Mouse (Mus musculus): ENCODE measurements around the gene Laptm5. TPM values are rescaled to one million over a fixed set of nuclear protein-coding genes. Genes with fewer than 3 reads are reported as not detected.

Laptm5 gene
- polyA plus RNA-seq, 1 experiment from 2014 or later: 91.2 TPM

DNA sequence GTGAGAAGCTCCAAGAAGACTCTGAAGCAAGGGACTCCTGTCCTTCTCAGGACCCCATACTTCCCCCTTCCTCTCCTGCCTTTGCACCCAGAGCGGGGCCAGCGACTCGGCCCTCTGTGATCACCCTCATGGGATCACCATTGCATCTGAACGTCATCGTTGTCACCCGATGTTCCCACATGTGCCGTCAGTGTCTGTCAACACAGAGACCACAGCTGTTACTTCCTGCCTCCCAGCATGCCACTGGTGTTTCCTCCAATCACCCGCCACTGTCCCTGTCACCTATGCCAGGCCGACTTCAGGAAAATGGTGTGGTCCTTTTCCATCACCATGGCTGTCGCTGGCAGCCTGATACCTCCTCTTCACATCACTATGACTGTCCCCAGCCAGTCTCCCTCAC lies 9.1 kb downstream of the Laptm5 start:
- H3K27me3 ChIP-seq (ENCODE audit: control insufficient read depth, insufficient read depth, low read depth, low read length): no peaks in the 10 kb centered on the region
- H3K27ac ChIP-seq (ENCODE audit: low read length): no peak overlapping the region
- 41% methylated on average over 10 of the region's 10 CpGs for WGBS (ENCODE audit: insufficient replicate concordance)
- no peak overlapping the region for H3K4me3 ChIP-seq (ENCODE audit: low read depth, low read length)
- H3K36me3 ChIP-seq (ENCODE audit: control insufficient read depth, insufficient read depth): no peaks in the 10 kb centered on the region
- no peak for ATAC-seq (ENCODE audit: low read depth)
- no peak overlapping the region for H3K9ac ChIP-seq (ENCODE audit: low read depth, low read length)
- H3K4me1 ChIP-seq (ENCODE audit: control insufficient read depth, low read depth, low read length): peaks cover 3% of the 10 kb centered on the region; the same call in 1 of the 2 replicates
- H3K9me3 ChIP-seq (replicated peaks; ENCODE audit: control insufficient read depth, low read length): no peaks in the 10 kb centered on the region
- no peak overlapping the region for H3K4me2 ChIP-seq (ENCODE audit: low read depth, low read length)

DNA sequence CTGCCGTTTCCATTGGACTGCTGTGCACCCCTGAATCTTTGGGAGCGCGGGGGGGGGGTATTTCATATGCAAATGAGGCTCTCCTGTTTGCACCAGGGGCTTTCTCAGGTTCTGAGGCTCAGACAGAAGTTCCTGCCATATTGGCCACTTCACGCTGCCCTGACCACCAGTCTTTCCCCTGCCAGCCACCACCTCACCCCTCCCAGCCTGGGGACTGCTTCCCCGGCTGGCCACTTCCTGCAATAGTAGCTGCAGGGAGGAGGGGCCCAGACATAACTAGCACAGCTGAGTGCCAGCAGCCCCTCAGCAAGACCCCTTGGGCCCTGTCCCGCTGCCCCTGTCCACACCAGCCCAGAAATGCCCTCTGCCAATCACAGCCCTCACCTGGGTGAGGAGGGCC lies 13.3 kb downstream of the Laptm5 start:
- no peak for ATAC-seq (ENCODE audit: low read depth)
- 53% methylated on average over 6 of the region's 6 CpGs for WGBS (ENCODE audit: insufficient replicate concordance)
- Histone ChIP-seq H3K4me2 (ENCODE audit: low read depth, low read length) (no peak overlapping the region), H3K36me3 (ENCODE audit: control insufficient read depth, insufficient read depth) (no peaks in the 10 kb centered on the region), H3K4me3 (ENCODE audit: low read depth, low read length) (no peak overlapping the region), H3K27ac (ENCODE audit: low read length) (no peak overlapping the region), H3K4me1 (ENCODE audit: control insufficient read depth, low read depth, low read length) (peaks cover 1% of the 10 kb centered on the region; the same call in 1 of the 2 replicates), H3K9me3 (replicated peaks; ENCODE audit: control insufficient read depth, low read length) (no peaks in the 10 kb centered on the region), H3K27me3 (ENCODE audit: control insufficient read depth, insufficient read depth, low read depth, low read length) (no peaks in the 10 kb centered on the region), H3K9ac (ENCODE audit: low read depth, low read length) (no peak overlapping the region)

DNA sequence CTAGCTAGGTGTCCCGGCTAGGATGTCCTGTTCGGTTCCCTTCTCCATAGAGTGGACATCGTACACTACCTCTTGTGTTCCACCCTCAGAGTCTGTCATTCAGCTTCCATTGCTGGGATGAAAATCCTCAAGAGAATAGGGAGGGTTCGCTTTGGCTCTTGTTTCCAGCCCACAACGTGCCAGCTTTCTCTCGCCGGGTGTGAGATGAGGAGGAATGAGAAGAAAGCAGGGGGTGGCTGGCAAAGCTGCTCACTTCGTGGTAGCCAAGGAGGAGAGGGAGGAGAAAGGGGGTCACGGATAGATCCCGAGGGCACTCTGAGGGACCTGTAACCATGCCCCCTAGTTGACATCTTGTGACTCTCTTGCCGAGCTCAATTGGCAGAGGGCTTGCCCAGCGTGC lies 14.9 kb downstream of the Laptm5 start:
- no peak overlapping the region for H3K9ac ChIP-seq (ENCODE audit: low read depth, low read length)
- ATAC-seq (ENCODE audit: low read depth): no peak
- H3K4me3 ChIP-seq (ENCODE audit: low read depth, low read length): no peak overlapping the region
- no peaks in the 10 kb centered on the region for H3K36me3 ChIP-seq (ENCODE audit: control insufficient read depth, insufficient read depth)
- H3K4me2 ChIP-seq (ENCODE audit: low read depth, low read length): no peak overlapping the region
- no peaks in the 10 kb centered on the region for H3K9me3 ChIP-seq (replicated peaks; ENCODE audit: control insufficient read depth, low read length)
- H3K27me3 ChIP-seq (ENCODE audit: control insufficient read depth, insufficient read depth, low read depth, low read length): no peaks in the 10 kb centered on the region
- no peak overlapping the region for H3K27ac ChIP-seq (ENCODE audit: low read length)
- WGBS (ENCODE audit: insufficient replicate concordance): 69% methylated on average over 12 of the region's 12 CpGs
- no peaks in the 10 kb centered on the region for H3K4me1 ChIP-seq (ENCODE audit: control insufficient read depth, low read depth, low read length)

DNA sequence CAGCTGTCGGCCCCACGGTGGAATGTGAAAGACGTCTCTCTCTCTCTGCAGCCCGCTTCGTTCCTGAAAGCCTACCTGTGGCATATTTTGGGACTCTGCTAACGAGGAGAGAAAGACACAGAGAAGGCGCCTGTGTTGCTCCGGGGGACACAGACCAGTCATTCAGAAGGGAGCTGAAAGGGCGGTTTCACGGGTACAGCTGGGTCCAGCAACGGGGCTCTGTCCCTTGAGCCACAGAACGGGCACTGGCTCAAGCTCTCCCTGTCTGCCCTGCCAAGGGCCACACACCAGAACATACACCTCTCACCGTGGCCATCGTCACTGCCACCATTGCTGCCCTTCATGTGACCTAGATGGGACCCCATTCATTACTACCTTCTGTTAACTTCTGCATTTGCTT lies 29.7 kb downstream of the Laptm5 start:
- no peaks in the 10 kb centered on the region for H3K36me3 ChIP-seq (ENCODE audit: control insufficient read depth, insufficient read depth)
- no peak overlapping the region for H3K9ac ChIP-seq (ENCODE audit: low read depth, low read length)
- H3K4me1 ChIP-seq (ENCODE audit: control insufficient read depth, low read depth, low read length): no peaks in the 10 kb centered on the region
- WGBS (ENCODE audit: insufficient replicate concordance): 47% methylated on average over 14 of the region's 14 CpGs
- no peaks in the 10 kb centered on the region for H3K9me3 ChIP-seq (replicated peaks; ENCODE audit: control insufficient read depth, low read length)
- no peak overlapping the region for H3K27ac ChIP-seq (ENCODE audit: low read length)
- H3K27me3 ChIP-seq (ENCODE audit: control insufficient read depth, insufficient read depth, low read depth, low read length): no peaks in the 10 kb centered on the region; the same call in 1 of the 2 replicates
- no peak overlapping the region for H3K4me2 ChIP-seq (ENCODE audit: low read depth, low read length)
- no peak for ATAC-seq (ENCODE audit: low read depth)
- H3K4me3 ChIP-seq (ENCODE audit: low read depth, low read length): no peak overlapping the region

DNA sequence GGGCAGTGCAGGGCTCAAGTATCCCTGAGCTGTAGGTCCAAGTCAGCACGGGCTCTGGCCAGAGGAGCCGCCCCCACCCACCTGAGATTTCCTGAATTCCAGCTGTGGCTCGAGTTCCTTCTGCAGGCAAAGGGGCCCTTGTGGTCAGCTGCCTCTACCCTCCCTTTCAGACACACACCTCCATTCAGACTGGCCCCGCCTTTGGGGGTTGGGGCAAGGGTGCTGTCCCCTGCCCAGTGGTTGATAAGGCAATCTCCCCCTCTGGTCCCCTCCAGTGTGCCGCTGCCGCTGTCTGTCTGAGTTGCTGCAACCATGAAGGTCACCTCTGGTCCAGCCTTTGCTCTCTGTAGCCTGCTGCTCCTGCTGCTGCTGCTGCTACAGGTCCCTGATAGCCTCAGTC lies 31.2 kb downstream of the Laptm5 start, which contains the start of gene Matn1:
Gene Matn1 (plus strand): TSS at position 274 of the 400 bp plus-strand sequence.
- Histone ChIP-seq H3K4me3 (ENCODE audit: low read depth, low read length) (no peak within 1 kb of the TSS), H3K27me3 (ENCODE audit: control insufficient read depth, insufficient read depth, low read depth, low read length) (no peaks in the 10 kb centered on the region; the same call in 1 of the 2 replicates), H3K4me2 (ENCODE audit: low read depth, low read length) (no peak within 1 kb of the TSS), H3K27ac (ENCODE audit: low read length) (no peak within 1 kb of the TSS), H3K9me3 (replicated peaks; ENCODE audit: control insufficient read depth, low read length) (no peaks in the 10 kb centered on the region), H3K4me1 (ENCODE audit: control insufficient read depth, low read depth, low read length) (no peaks in the 10 kb centered on the region), H3K36me3 (ENCODE audit: control insufficient read depth, insufficient read depth) (no peaks in the 10 kb centered on the region), H3K9ac (ENCODE audit: low read depth, low read length) (no peak within 1 kb of the TSS)
- 18% methylated on average over 6 of the region's 6 CpGs for WGBS (ENCODE audit: insufficient replicate concordance)
- no peak for ATAC-seq (ENCODE audit: low read depth)

DNA sequence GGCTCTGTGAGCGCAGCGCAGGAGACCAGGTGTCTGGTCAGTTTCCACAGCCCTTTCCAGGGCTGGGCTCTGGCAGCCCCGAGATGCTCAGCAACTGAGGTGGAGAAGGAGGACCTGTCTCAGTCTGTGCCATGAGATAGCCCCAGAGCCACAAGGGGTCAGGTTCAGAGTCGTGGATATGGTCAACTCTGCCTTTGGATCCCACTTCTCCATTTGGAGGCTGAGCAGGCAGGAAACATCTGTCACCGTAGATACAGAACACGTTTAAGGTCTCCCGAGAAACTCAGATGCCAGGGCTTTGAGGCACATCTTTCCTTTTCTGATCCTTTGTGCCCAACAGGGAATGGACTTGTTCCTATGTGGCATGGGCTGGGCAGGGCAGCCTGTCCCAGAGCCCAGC lies 31.9 kb downstream of the Laptm5 start:
- H3K4me3 ChIP-seq (ENCODE audit: low read depth, low read length): no peak overlapping the region
- no peaks in the 10 kb centered on the region for H3K4me1 ChIP-seq (ENCODE audit: control insufficient read depth, low read depth, low read length)
- no peaks in the 10 kb centered on the region; the same call in 1 of the 2 replicates for H3K27me3 ChIP-seq (ENCODE audit: control insufficient read depth, insufficient read depth, low read depth, low read length)
- no peak for ATAC-seq (ENCODE audit: low read depth)
- no peaks in the 10 kb centered on the region for H3K36me3 ChIP-seq (ENCODE audit: control insufficient read depth, insufficient read depth)
- H3K9ac ChIP-seq (ENCODE audit: low read depth, low read length): no peak overlapping the region
- 35% methylated on average over 7 of the region's 7 CpGs for WGBS (ENCODE audit: insufficient replicate concordance)
- H3K27ac ChIP-seq (ENCODE audit: low read length): no peak overlapping the region
- H3K4me2 ChIP-seq (ENCODE audit: low read depth, low read length): no peak overlapping the region
- no peaks in the 10 kb centered on the region for H3K9me3 ChIP-seq (replicated peaks; ENCODE audit: control insufficient read depth, low read length)

DNA sequence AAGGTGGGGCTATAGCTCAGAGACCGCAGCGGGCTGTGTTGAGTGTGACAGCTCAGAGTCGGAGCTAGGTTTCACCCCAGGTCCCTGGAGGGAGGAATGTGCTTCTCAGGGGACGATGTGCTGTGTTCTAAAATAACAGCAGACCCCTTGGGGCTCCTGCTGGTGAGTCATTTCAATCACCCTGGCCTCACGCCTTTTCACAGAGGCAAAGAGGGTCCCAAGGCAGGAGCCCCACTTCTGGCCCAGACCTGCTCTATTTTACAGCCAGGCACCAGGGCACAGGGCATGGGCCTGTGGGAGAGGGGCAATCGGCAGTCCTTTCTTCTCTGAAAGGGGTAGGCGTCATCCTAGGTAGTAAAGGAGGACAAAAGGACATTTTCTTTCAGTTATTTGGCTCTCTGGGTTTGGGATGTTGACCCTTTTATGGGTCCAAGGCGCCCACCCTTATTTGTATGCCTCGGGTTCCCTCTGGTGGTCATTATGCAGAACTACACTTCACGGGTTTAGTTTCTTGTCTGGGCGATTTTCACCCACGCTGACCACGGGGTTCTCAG lies 34.2 kb downstream of the Laptm5 start:
- Histone ChIP-seq H3K36me3 (ENCODE audit: control insufficient read depth, insufficient read depth) (no peaks in the 10 kb centered on the region), H3K27me3 (ENCODE audit: control insufficient read depth, insufficient read depth, low read depth, low read length) (no peaks in the 10 kb centered on the region; the same call in 1 of the 2 replicates), H3K4me1 (ENCODE audit: control insufficient read depth, low read depth, low read length) (no peaks in the 10 kb centered on the region), H3K4me2 (ENCODE audit: low read depth, low read length) (no peak overlapping the region), H3K9ac (ENCODE audit: low read depth, low read length) (no peak overlapping the region), H3K9me3 (replicated peaks; ENCODE audit: control insufficient read depth, low read length) (no peaks in the 10 kb centered on the region), H3K27ac (ENCODE audit: low read length) (no peak overlapping the region), H3K4me3 (ENCODE audit: low read depth, low read length) (no peak overlapping the region)
- no peak for ATAC-seq (ENCODE audit: low read depth)
- 22% methylated on average over 13 of the region's 13 CpGs for WGBS (ENCODE audit: insufficient replicate concordance)

DNA sequence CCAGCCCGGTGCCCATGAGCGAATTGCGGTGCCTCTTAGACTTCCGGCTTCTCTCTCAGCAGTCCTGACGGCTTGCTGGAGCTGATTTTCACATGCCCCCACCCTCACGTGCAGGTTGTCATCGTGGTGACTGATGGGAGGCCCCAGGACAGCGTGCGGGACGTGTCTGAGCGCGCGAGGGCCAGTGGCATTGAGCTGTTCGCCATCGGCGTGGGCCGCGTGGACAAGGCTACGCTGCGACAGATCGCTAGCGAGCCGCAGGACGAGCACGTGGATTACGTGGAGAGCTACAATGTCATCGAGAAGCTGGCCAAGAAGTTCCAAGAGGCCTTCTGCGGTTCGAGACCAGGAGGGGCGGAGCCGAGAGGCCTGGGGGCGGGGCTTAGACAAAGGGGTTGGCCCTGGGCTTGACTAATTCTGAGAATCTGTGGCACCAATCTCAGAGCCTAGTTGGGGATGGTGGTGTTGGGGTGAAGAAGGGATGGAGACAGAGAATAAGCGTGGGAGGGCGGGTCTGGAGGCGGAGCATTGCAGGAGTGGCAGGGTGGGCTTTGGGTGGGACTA lies 37.0 kb downstream of the Laptm5 start:
- no peak overlapping the region for H3K27ac ChIP-seq (ENCODE audit: low read length)
- no peak for ATAC-seq (ENCODE audit: low read depth)
- H3K9me3 ChIP-seq (replicated peaks; ENCODE audit: control insufficient read depth, low read length): no peaks in the 10 kb centered on the region
- WGBS (ENCODE audit: insufficient replicate concordance): 70% methylated on average over 35 of the region's 35 CpGs
- H3K4me2 ChIP-seq (ENCODE audit: low read depth, low read length): no peak overlapping the region
- H3K9ac ChIP-seq (ENCODE audit: low read depth, low read length): no peak overlapping the region
- no peaks in the 10 kb centered on the region; the same call in 1 of the 2 replicates for H3K27me3 ChIP-seq (ENCODE audit: control insufficient read depth, insufficient read depth, low read depth, low read length)
- H3K4me3 ChIP-seq (ENCODE audit: low read depth, low read length): no peak overlapping the region
- H3K36me3 ChIP-seq (ENCODE audit: control insufficient read depth, insufficient read depth): no peaks in the 10 kb centered on the region
- no peaks in the 10 kb centered on the region for H3K4me1 ChIP-seq (ENCODE audit: control insufficient read depth, low read depth, low read length)

DNA sequence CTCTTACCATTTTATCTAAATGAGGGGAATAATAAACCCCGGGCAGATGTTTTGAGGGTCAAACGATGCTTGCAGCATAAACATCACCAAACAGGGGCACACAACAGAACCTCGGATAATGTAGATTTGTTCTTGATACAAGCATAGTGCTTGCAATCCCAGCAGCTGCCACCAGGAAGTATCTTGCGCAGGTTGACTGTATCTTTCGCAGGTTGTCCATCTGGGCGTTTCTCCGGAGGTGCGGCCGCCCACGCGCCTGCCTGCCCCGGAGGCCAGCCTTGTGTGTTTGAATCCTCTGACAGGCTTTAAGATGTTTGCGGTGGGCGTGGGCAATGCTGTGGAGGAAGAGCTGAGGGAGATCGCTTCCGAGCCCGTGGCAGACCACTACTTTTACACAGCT lies 39.6 kb downstream of the Laptm5 start:
- no peak overlapping the region for H3K4me2 ChIP-seq (ENCODE audit: low read depth, low read length)
- no peaks in the 10 kb centered on the region for H3K27me3 ChIP-seq (ENCODE audit: control insufficient read depth, insufficient read depth, low read depth, low read length)
- H3K9me3 ChIP-seq (replicated peaks; ENCODE audit: control insufficient read depth, low read length): no peaks in the 10 kb centered on the region
- H3K36me3 ChIP-seq (ENCODE audit: control insufficient read depth, insufficient read depth): no peaks in the 10 kb centered on the region
- no peak overlapping the region for H3K9ac ChIP-seq (ENCODE audit: low read depth, low read length)
- no peaks in the 10 kb centered on the region for H3K4me1 ChIP-seq (ENCODE audit: control insufficient read depth, low read depth, low read length)
- WGBS (ENCODE audit: insufficient replicate concordance): 29% methylated on average over 17 of the region's 17 CpGs
- no peak overlapping the region for H3K27ac ChIP-seq (ENCODE audit: low read length)
- ATAC-seq (ENCODE audit: low read depth): no peak
- H3K4me3 ChIP-seq (ENCODE audit: low read depth, low read length): no peak overlapping the region

All from liver, embryonic 16.5 days (tissue).